Mouse (Mus musculus) liver, postnatal 0 days (tissue): ENCODE measurements at regions not wholly inside any gene's neighbourhood (a gene's known extent, or its start where the extent isn't known, plus 50 kb on each side); places are given as distances from the start of the nearest gene placed in this dataset.

Experiments used
- CTCF ChIP-seq: sonication (generic); IDR thresholded peaks from 2 replicates; pipeline ENCODE4 v1.5.1; 2016; ENCODE audit warnings: antibody characterized with exemption, low read depth
- EP300 ChIP-seq: IDR thresholded peaks from 2 replicates; pipeline ENCODE4 v1.6.1; 2016; ENCODE audit warnings: antibody characterized with exemption, low read depth, mild to moderate bottlenecking

DNA sequence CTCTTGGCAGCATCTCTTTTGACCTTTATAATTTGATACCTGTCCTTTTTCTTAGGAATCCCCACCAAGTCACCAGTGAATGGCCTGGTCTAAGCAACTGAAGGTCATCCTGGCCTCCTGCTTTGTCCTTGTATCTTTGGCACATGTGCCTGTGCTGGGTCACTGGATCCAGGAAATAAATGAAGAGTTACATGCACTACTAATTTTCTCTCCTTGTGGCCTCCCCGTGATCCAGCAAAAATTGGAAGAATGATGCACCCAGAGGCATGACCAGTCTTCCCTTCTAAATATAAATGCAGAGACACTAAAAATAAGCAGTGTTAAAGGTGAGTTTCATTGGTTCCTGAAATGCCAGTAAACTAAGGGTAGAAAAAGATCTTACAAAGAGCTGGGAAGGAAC is 141.4 kb upstream of the Nampt start:
- TF ChIP-seq CTCF (no peak), EP300 (no peak)
